Mouse (Mus musculus) embryonic fibroblast, embryonic 13.5 days (primary cell): ENCODE data around the gene Hpd.

Experiments
- CTCF ChIP-seq: IDR thresholded peaks from 2 replicates; pipeline ENCODE4 v1.5.1; 2011; ENCODE audit warnings: mild to moderate bottlenecking, control low read depth, low read length, moderate library complexity, borderline replicate concordance; ENCODE audit not compliant: insufficient read depth
- POLR2A ChIP-seq: IDR thresholded peaks from 2 replicates; pipeline ENCODE4 v1.6.1; 2011; ENCODE audit warnings: low read depth, mild to moderate bottlenecking, control low read depth, low read length, moderate library complexity

- TF ChIP-seq CTCF (no peak), POLR2A (no peak)
These were observed 38.4 kb downstream of the Hpd start for GRCm38 (mm10) chr5:123143971-123144745.
